Comparison of ENCODE assay signal across 11 mouse cellular contexts in genomic region chr5:99541321-99541895, GRCm38 (mm10).
DNase-seq lines count a peak whose midpoint lies in the region; ATAC-seq and TF ChIP-seq lines count a peak whose summit lies in the region.
"Had no signal": no experiment of that assay in that cellular context is flagged by ENCODE, and none has a peak within 500 bp of the region (broad histone marks: within the 10 kb centered on the region; RNA-seq: fewer than 3 reads in every experiment).

No protein-coding gene starts in this region.

- no peaks in the 10 kb centered on the region for H3K27me3 ChIP-seq in liver, embryonic 11.5 days (replicated peaks; ENCODE audit: control insufficient read depth, insufficient read depth, low read length)
- H3K27me3 ChIP-seq in cerebellum, adult 2 months (ENCODE audit: control insufficient read depth, insufficient read depth, low read length): no peaks in the 10 kb centered on the region
- no peaks in the 10 kb centered on the region for H3K27me3 ChIP-seq in intestine, embryonic 16.5 days (replicated peaks; ENCODE audit: control insufficient read depth, insufficient read depth, low read length)
- no peaks in the 10 kb centered on the region for H3K27me3 ChIP-seq in neural tube, embryonic 14.5 days (ENCODE audit: control insufficient read depth, insufficient read depth, low read length)
- H3K27me3 ChIP-seq: embryonic facial prominence, embryonic 12.5 days; limb, embryonic 12.5 days had no signal

- no peak for TF ChIP-seq CTCF in cerebellum, adult 2 months (IDR thresholded peaks at IDR 0.05; ENCODE audit: borderline replicate concordance, insufficient read depth, low read depth, low read length)

- no peak for DNase-seq in liver, embryonic 11.5 days (ENCODE audit: low spot score)
- DNase-seq in liver: no peak
- peak; percentile 96 to 97 for DNase-seq in cerebellum, adult 2 months
- no peak for DNase-seq in heart, postnatal 4 days
- no peak for DNase-seq in left cerebral cortex, adult 11 months (ENCODE audit: low spot score)
- DNase-seq: thymus, postnatal 14 days had no signal

- no peaks in the 10 kb centered on the region for H3K36me3 ChIP-seq in liver, embryonic 11.5 days (ENCODE audit: control insufficient read depth, insufficient read depth, low read length)
- no peaks in the 10 kb centered on the region for H3K36me3 ChIP-seq in intestine, embryonic 16.5 days (ENCODE audit: control insufficient read depth, insufficient read depth, low read length)
- no peaks in the 10 kb centered on the region for H3K36me3 ChIP-seq in neural tube, embryonic 14.5 days (ENCODE audit: control insufficient read depth, insufficient read depth, low read length)
- H3K36me3 ChIP-seq: embryonic facial prominence, embryonic 12.5 days; limb, embryonic 12.5 days had no signal

- H3K4me3 ChIP-seq in liver, embryonic 11.5 days (ENCODE audit: low read depth, low read length): no peak overlapping the region
- no peak overlapping the region for H3K4me3 ChIP-seq in cerebellum, adult 2 months (replicated peaks; ENCODE audit: insufficient read depth, low read depth, low read length)
- no peak overlapping the region for H3K4me3 ChIP-seq in intestine, embryonic 16.5 days (ENCODE audit: low read length)
- H3K4me3 ChIP-seq in neural tube, embryonic 14.5 days (ENCODE audit: low read depth, low read length): no peak overlapping the region
- H3K4me3 ChIP-seq: embryonic facial prominence, embryonic 12.5 days; limb, embryonic 12.5 days had no signal

- peak overlapping the region; percentile 41; the same call in 1 of the 2 replicates for H3K27ac ChIP-seq in liver, embryonic 11.5 days (ENCODE audit: low read depth, low read length)
- no peak overlapping the region for H3K27ac ChIP-seq in cerebellum, adult 2 months (ENCODE audit: insufficient read depth, low read length)
- H3K27ac ChIP-seq in intestine, embryonic 16.5 days (ENCODE audit: low read length): no peak overlapping the region
- H3K27ac ChIP-seq in neural tube, embryonic 14.5 days (ENCODE audit: low read depth, low read length): no peak overlapping the region
- H3K27ac ChIP-seq: embryonic facial prominence, embryonic 12.5 days; limb, embryonic 12.5 days had no signal

- peak overlapping the region; percentile 42 for H3K4me2 ChIP-seq in liver, embryonic 11.5 days
- no peak overlapping the region for H3K4me2 ChIP-seq in intestine, embryonic 16.5 days (ENCODE audit: low read depth, low read length)
- H3K4me2 ChIP-seq in neural tube, embryonic 14.5 days (ENCODE audit: low read depth, low read length): no peak overlapping the region
- H3K4me2 ChIP-seq: embryonic facial prominence, embryonic 12.5 days; limb, embryonic 12.5 days had no signal

- TF ChIP-seq POLR2A in cerebellum, adult 2 months (IDR thresholded peaks at IDR 0.05; ENCODE audit: borderline replicate concordance, insufficient read depth, low read length): no peak

- peaks cover 14% of the 10 kb centered on the region for H3K4me1 ChIP-seq in liver, embryonic 11.5 days (replicated peaks; ENCODE audit: control insufficient read depth, insufficient read depth, low read length)
- H3K4me1 ChIP-seq in cerebellum, adult 2 months (ENCODE audit: control insufficient read depth, insufficient read depth, low read length): peaks cover 8% of the 10 kb centered on the region; the same call in 1 of the 2 replicates
- H3K4me1 ChIP-seq in intestine, embryonic 16.5 days (ENCODE audit: control insufficient read depth, insufficient read depth, low read length): peaks cover 7% of the 10 kb centered on the region
- peaks cover 10% of the 10 kb centered on the region; the same call in 1 of the 2 replicates for H3K4me1 ChIP-seq in neural tube, embryonic 14.5 days (ENCODE audit: control insufficient read depth, insufficient read depth, low read length)

- 45% methylated on average over 11 of the region's 11 CpGs for WGBS in liver, embryonic 11.5 days
- WGBS in cerebellum, adult 2 months: 5% methylated on average over 11 of the region's 11 CpGs
- 47% methylated on average over 11 of the region's 11 CpGs for WGBS in intestine, embryonic 16.5 days
- 43% methylated on average over 11 of the region's 11 CpGs for WGBS in neural tube, embryonic 14.5 days

- no peaks in the 10 kb centered on the region for H3K9me3 ChIP-seq in liver, embryonic 11.5 days (ENCODE audit: control insufficient read depth, low read length)
- no peaks in the 10 kb centered on the region for H3K9me3 ChIP-seq in intestine, embryonic 16.5 days (ENCODE audit: control insufficient read depth, low read length)
- no peaks in the 10 kb centered on the region for H3K9me3 ChIP-seq in neural tube, embryonic 14.5 days (ENCODE audit: control insufficient read depth, low read length)
- H3K9me3 ChIP-seq: embryonic facial prominence, embryonic 12.5 days; limb, embryonic 12.5 days had no signal

- peak; percentile 79 for ATAC-seq in liver, embryonic 11.5 days (replicated peaks; ENCODE audit: low FRiP score)
- ATAC-seq in intestine, embryonic 16.5 days: peak; percentile 48
- 0 out of 2 replicates have a peak, but pooled peaks have one; percentile 28 for ATAC-seq in neural tube, embryonic 14.5 days (ENCODE audit: low read depth)
- ATAC-seq: inflammation-experienced regulatory T-cells, adult 6 months had no signal

- H3K9ac ChIP-seq in liver, embryonic 11.5 days (ENCODE audit: low read depth, low read length): peak overlapping the region; percentile 43; the same call in 1 of the 2 replicates
- H3K9ac ChIP-seq in intestine, embryonic 16.5 days (ENCODE audit: low read depth, low read length): no peak overlapping the region
- no peak overlapping the region for H3K9ac ChIP-seq in neural tube, embryonic 14.5 days (replicated peaks; ENCODE audit: low read depth, low read length)
- H3K9ac ChIP-seq: embryonic facial prominence, embryonic 12.5 days; limb, embryonic 12.5 days had no signal

Comparison
In these comparisons a context has a peak if more than half of its experiments do, and no peak if none do; other contexts are left out.
1. ATAC-seq: peak in every context shown above with its lines; median percentile 79 in liver, embryonic 11.5 days; 48 in intestine, embryonic 16.5 days; 28 in neural tube, embryonic 14.5 days.
2. DNase-seq: peak in cerebellum, adult 2 months (2 of 2); none in liver, embryonic 11.5 days (single experiment), liver (single experiment), heart, postnatal 4 days (single experiment) and left cerebral cortex, adult 11 months (single experiment).